Mouse (Mus musculus) T-cell, adult 2 months (primary cell): ENCODE measurements around the gene Doxl2.
A peak's percentile ranks its signal among the peaks of the same experiment; 100 is the strongest.
"Not testable (repeated sequence)": the region's sequence is repeated elsewhere in the genome, so short reads cannot be mapped to it uniquely, and the experiment has no call there.

ENCODE experiments used
- DNase-seq: peaks from one replicate; pipeline ENCODE4 v3.0.0; 2022; ENCODE audit warnings: low spot score

The Doxl2 gene

GRCm38 (mm10) chr6:48974663-48975062 lies at the start of gene Doxl2:
TSS of gene Doxl2 (plus strand) at chr6:48974963.
- no peak for DNase-seq

GRCm38 (mm10) chr6:48929595-48929994 lies 45.2 kb upstream of the Doxl2 start, which contains the start of gene 1600015I10Rik:
TSS of gene 1600015I10Rik (plus strand) at chr6:48929895.
- DNase-seq, result no peak

GRCm38 (mm10) chr6:48949596-48949995 lies 25.2 kb upstream of the Doxl2 start:
- DNase-seq, result no peak

- no peak for DNase-seq
Measured at GRCm38 (mm10) chr6:48950676-48951075, 24.1 kb upstream of the Doxl2 start.

GRCm38 (mm10) chr6:48951630-48952029 lies 23.1 kb upstream of the Doxl2 start:
- DNase-seq, result no peak

GRCm38 (mm10) chr6:48953220-48953619 lies 21.5 kb upstream of the Doxl2 start:
- DNase-seq, result no peak

- DNase-seq, result no peak
Measured at GRCm38 (mm10) chr6:48954211-48954610, 20.6 kb upstream of the Doxl2 start.

GRCm38 (mm10) chr6:48954946-48955345 lies 19.8 kb upstream of the Doxl2 start:
- peak; percentile 5 for DNase-seq

- DNase-seq, result no peak
Measured at GRCm38 (mm10) chr6:48956785-48957184, 18.0 kb upstream of the Doxl2 start.

- DNase-seq, result no peak
Measured at GRCm38 (mm10) chr6:48958053-48958452, 16.7 kb upstream of the Doxl2 start.

- not testable (repeated sequence) for DNase-seq
Measured at GRCm38 (mm10) chr6:48959151-48959550, 15.6 kb upstream of the Doxl2 start.

- DNase-seq, result not testable (repeated sequence)
Measured at GRCm38 (mm10) chr6:48966696-48967095, 8.1 kb upstream of the Doxl2 start.

GRCm38 (mm10) chr6:48967868-48968267 lies 6.9 kb upstream of the Doxl2 start:
- no peak for DNase-seq

- DNase-seq, result no peak
Measured at GRCm38 (mm10) chr6:48979616-48980015, 4.9 kb downstream of the Doxl2 start.

GRCm38 (mm10) chr6:48982305-48982704 lies 7.5 kb downstream of the Doxl2 start:
- no peak for DNase-seq

GRCm38 (mm10) chr6:48986444-48986990 lies 11.8 kb downstream of the Doxl2 start, which contains the start of gene Svs1:
TSS of gene Svs1 (plus strand) at chr6:48986861.
- DNase-seq, result no peak

GRCm38 (mm10) chr6:48989971-48990370 lies 15.2 kb downstream of the Doxl2 start:
- no peak for DNase-seq

- no peak for DNase-seq
Measured at GRCm38 (mm10) chr6:48991991-48992390, 17.2 kb downstream of the Doxl2 start.

GRCm38 (mm10) chr6:48998186-48998585 lies 23.4 kb downstream of the Doxl2 start:
- no peak for DNase-seq

- DNase-seq, result no peak
Measured at GRCm38 (mm10) chr6:48998796-48999195, 24.0 kb downstream of the Doxl2 start.

GRCm38 (mm10) chr6:49003381-49003780 lies 28.6 kb downstream of the Doxl2 start:
- DNase-seq, result no peak

- peak; percentile 61 for DNase-seq
Measured at GRCm38 (mm10) chr6:49007981-49008380, 33.2 kb downstream of the Doxl2 start.

GRCm38 (mm10) chr6:49008420-49009160 lies 33.8 kb downstream of the Doxl2 start:
- no peak for DNase-seq

GRCm38 (mm10) chr6:49009161-49009555 lies 34.4 kb downstream of the Doxl2 start:
- no peak for DNase-seq
